Mouse (Mus musculus): ENCODE measurements around the gene Pias3. TPM values are rescaled to one million over a fixed set of nuclear protein-coding genes. Genes with fewer than 3 reads are reported as not detected.
"Not testable (repeated sequence)": the region's sequence is repeated elsewhere in the genome, so short reads cannot be mapped to it uniquely, and the experiment has no call there.

The Pias3 gene
- 10 to 100 TPM; 19.7 to 20.1 TPM for total RNA-seq (2021)
- long read RNA-seq, experiment 1, transcript Pias3-201 (14 exons, 2,931 nt) = major isoform, 10 of 22 reads
- long read RNA-seq, experiment 1, partial matches to known transcripts = 6 of 22 reads
- long read RNA-seq, experiment 1, other reads (novel, unspliced or antisense) = 4 of 22 reads
- long read RNA-seq, experiment 2, transcript Pias3-201 (14 exons, 2,931 nt) = major isoform, 7 of 41 reads
- long read RNA-seq, experiment 2, partial matches to known transcripts = 20 of 41 reads
- long read RNA-seq, experiment 2, other reads (novel, unspliced or antisense) = 10 of 41 reads

DNA sequence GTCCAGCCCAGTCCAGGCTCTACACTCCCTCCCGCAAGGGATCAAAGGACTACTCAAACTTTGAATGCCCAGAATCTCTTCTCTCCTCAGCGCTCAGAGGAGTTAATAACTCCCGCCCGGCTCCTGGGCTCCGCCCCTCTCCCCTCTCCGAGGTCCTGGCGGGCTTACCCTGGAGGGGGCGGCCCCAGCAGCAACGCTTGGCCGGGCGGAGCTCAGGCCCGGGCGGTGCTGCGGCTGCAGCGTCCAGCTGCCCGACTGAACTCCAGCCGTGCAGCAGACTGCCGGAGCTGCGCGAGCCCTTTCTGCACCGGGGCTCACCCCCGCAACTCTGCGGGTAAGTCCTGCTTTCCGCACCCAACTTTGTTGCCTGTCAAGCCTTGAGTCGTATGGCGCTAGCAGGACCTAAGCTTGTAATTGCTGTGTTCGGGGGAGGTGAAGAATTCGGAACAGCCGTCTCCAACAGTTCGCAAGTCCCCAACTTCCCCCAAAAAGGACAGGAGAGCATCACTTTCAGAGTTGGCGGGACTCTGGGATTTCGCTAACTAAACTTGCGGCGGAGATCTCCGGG, at the start of gene Pias3:
Gene Pias3 (plus strand): TSS at position 187 of the 568 bp plus-strand sequence.
- peak; percentile 79 to 82 for DNase-seq (ENCODE audit: low spot score in 2 of 2)

DNA sequence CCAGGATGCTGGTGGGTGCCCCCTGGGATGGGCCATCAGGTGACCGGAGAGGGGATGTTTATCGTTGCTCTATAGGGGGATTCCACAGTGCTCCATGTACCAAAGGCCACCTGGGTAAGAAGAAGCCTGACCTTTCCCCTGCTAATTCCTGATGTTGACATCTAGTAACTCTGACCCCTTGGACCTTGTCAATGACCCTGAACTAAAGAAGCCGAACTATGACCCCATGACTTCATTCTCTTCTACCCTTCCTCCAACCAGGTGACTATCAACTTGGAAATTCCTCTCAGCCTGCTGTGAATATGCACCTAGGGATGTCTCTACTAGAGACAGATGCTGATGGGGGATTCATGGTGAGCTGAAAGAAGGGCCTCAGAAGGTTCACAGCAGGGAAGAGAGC, 48.8 kb upstream of the Pias3 start:
- no peak for DNase-seq (ENCODE audit: low spot score in 2 of 2)

DNA sequence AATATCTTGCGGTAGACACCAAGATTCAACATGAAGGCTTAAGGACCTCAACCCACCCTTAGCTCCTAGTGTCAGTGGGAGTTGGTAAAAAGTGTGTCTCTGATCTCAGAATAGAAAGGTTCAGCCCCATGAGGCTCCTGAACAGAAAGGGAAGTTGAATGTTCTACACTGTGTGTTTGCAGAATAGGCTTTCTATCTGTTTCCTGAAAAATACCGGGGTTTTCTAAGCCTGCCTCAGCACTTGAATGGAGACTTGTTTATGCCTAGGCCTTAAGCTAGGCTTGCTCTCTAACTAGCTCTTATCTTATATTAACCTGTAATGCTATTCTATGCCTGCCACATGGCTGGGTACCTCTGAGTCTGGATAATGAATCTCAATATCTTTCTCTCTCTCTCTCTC, 35.3 kb upstream of the Pias3 start:
- no peak for DNase-seq (ENCODE audit: low spot score in 2 of 2)

DNA sequence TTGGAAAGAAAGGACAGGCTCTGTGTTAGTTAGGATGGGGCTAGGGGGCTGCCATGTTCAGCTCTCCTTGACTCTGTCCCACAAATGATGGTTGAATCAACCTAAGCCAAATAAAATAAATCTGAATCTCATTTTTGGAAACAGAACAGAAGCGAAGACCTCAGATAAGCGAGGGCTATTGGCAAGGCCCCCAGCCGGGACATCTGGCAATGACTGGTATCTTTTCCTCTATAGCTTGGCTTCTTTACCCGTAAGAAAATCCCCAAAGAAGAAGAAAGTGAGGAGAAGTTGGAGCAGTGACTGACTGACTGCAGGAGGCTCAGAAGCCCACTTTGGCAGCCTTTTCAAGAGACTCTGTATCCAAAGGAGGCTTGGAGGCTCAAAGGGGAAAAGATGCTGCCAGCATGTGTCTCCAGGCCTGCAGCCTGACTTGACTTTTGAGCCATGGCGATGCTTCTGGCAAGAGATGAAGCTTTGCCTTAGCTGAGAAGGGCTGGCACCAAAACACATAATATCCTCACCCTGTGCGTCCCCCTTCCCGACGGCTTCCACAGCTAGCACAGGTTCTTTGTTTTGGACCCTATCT, 33.4 kb upstream of the Pias3 start:
- DNase-seq (ENCODE audit: low spot score in 2 of 2) = no peak

DNA sequence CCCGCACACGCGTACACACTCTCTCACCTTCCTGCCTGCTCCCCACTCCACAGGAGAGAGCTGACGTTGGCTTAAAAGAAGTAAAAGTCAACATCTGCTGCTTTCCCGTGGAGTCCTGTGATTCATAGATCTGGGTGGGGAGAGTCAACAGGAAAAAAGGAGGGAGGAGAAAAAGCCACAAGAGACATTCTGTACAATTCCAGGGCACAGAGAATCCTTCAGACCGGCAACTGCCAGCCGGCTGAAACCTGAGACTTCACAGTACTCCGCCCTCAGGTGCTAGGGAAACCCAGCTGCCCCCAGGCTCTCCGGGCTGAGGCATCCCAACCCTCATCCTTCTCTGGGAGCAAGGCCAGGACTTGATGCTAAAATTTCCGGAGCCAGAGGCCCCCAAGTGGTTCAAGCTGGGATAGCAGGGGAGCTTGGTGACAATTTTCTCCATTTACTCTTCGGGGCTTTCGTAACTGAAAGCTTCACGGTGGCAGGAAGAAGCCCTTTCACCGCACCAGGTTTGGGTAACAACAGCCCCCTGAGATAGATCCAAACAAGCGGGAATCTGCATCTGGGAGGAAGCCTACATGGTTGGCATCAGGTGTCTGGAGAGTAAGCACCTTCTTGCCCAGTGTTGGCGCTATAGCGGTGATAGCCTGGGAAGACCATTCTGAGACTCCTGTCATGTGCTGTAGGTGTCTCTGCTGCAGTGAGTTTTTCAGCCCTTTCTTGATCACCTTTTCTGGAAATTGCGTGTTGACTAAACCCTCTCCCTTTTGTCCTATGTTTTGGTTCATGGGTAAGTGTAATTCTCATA, 32.5 kb upstream of the Pias3 start:
- peak; percentile 75 to 76 for DNase-seq (ENCODE audit: low spot score in 2 of 2)

DNA sequence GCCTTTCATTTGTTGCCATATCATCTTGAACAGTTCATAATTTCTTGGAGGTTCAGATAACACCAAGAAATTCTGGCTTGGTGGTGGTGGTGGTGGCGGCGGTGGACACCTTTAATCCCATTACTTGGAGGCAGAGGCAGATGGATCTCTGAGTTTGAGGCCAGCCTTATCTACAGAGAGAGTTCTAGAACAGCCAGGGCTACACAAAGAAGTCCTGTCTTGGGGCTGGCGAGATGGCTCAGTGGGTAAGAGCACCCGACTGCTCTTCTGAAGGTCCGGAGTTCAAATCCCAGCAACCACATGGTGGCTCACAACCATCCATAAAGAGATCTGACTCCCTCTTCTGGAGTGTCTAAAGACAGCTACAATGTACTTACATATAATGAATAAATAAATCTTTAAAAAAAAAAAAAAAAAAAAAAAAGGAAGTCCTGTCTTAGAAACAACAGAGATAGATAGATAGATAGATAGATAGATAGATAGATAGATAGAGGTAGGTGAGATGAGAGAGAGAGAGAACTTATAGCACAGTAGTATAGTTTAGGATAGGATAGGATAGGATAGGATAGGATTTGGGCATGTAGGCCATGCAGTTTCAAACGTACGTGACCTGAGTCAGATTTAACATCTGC, 30.3 kb upstream of the Pias3 start:
- not testable (repeated sequence) for DNase-seq (ENCODE audit: low spot score in 2 of 2)

DNA sequence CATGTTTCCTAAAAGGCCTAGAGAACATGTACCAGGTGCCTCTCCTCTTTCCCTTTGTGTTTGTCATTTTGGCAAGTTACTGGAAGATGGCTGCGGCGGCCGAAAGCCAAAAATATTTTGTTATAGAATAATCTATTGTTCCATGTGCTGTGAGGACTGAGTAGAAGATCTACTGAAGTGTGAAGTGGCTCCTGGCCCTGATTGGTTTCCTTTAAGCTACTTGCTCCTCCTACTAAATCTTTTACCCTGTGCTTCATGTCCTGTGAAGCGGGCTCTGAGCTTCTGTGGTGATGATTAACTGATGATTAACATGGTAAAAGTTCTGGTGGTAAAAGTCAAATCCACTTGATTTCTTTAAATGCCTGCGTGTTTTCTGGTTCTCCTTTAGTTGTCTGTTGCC, 29.3 kb upstream of the Pias3 start:
- no peak for DNase-seq (ENCODE audit: low spot score in 2 of 2)

DNA sequence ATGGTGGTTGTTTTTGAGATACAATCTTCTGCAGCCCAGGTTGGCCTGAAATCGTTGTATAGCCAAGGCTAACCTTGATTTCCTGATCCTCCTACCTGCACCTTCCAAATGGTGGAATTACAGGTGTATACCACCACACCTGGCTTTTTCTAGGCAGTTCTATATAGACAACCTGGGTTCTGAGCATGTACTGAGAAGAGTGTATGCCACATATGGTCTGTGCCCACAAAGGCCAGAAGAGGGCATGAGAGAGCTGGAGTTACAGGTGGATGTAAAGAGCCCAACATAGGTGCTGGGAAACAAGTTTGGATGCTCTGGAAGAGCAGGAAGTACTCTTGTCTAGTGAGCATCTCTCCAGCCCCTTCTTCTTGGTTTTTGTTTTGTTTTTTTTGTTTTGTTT, 28.9 kb upstream of the Pias3 start:
- DNase-seq (ENCODE audit: low spot score in 2 of 2) = peak in 1 of 2 experiments; percentile 40

DNA sequence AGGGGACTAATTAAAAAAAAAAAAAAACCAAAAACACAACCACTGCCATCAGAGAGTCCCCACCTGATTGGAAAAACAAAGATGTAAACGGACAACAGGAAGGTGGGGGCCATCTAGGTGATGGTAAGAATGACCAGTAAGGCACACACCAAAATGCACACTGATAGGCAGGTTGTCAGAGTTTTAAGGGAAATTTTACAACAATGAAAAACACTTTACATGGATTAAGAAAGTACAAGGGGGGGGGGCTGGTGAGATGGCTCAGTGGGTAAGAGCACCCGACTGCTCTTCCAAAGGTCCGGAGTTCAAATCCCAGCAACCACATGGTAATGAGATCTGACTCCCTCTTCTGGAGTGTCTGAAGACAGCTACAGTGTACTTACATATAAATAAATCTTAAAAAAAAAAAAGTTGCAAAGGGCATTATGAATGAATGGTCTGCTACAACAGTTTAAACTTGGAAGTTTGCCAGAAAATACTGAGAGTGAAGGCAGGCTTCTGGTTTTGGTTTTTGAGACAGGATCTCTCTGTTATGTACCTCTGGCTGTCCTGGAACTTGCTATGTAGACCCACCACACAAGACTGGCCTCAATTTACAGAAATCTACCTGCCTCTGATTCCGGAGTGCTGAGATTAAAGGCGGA, 27.6 kb upstream of the Pias3 start:
- DNase-seq (ENCODE audit: low spot score in 2 of 2) = no peak

DNA sequence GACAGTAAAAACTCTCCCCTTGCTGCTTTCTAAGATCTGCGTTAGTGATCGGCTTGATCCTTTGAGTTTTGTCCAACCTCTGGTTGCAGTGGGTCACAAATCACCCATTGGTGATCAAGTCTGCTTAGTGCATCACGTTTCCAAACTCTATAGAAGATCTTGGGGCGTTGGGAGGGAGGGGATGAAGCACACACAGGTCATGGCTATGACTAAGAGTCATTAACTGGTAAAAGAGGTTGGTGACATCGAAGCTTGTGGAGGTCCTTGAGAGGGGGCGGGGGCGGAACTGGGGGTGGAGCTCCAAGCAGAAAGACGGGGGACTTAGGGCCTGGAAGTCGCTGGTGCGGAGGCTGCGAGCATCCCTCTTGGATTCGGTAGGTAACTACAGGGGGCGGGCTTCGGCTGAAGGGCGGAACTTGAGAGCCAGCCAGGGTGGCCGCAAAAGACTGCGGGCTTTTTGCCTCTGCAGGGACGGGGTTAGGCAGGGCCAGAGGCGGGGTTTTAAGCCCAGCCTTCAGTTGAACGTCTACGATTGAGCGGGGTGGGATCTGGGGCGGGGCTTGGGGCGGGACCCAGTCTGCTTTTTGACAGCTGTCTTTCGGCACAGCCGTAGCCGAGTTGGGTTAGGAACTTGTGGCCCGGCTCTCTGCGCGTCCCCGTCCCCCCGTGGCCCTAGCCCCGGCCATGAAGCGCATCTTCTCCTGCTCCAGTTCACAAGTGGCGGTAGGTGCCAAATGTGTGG, 26.3 kb upstream of the Pias3 start, which contains the start of gene Ankrd35:
Gene Ankrd35 (plus strand): TSS at position 405 of the 742 bp plus-strand sequence.
- DNase-seq (ENCODE audit: low spot score in 2 of 2) = peak; percentile 61 to 68

DNA sequence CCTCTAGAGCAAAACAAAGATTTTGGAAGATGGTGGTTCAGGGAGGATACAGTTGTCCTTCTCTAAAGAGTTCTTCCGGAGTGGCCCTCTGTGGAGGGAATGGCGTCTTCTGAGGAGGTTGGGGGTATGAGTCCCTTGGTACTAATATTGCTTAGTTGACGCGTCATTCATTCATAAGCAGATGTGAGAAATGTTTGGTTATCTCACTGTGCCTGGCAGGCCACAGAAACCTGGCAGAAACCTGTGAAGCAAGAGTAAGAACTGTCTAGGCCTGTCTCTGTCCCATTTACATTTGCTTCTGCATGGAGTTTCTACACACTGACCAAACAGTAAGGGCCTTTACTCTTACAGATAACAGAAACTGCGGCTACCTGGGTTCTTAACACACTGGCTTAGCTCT, 24.7 kb upstream of the Pias3 start:
- no peak for DNase-seq (ENCODE audit: low spot score in 2 of 2)

DNA sequence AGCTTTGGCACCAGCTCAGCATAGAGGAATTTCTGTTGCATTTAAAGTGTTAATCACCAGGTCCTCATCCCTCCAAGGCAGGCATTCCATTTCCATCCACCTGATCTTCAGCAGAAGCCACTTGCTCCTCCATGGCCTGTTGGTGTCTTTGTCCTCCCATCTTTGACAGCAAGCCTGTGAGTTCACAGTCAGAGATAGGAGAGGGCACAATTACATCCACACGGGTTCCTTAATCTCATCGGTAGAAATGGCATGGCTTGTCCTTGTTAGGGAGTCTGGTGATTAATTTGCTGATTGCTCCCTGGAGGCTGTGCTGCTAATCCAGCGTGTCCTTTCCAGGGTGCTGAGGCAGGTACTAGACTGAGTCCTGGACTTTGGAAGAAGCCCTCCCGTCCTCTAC, 22.7 kb upstream of the Pias3 start:
- DNase-seq (ENCODE audit: low spot score in 2 of 2) = no peak

DNA sequence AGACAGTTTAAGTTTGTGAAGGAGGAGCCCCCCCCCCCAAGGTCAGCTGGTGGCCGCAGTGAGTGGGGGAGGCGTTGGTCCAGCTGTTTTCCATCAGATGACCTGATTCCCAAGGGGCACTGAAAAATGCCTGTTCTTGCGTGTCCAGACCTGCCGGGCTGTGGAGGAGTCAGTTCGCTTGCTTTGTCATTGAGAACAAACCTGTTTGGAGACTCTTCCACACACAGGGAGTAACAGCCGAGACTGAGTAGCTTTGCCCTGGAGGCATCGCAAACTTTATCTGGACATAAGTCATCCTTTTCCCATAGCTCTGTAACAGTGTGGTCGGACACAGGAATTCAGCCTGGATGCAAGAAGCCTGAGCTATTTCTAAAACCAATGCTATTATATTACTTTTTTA, 21.7 kb upstream of the Pias3 start:
- DNase-seq (ENCODE audit: low spot score in 2 of 2) = no peak

DNA sequence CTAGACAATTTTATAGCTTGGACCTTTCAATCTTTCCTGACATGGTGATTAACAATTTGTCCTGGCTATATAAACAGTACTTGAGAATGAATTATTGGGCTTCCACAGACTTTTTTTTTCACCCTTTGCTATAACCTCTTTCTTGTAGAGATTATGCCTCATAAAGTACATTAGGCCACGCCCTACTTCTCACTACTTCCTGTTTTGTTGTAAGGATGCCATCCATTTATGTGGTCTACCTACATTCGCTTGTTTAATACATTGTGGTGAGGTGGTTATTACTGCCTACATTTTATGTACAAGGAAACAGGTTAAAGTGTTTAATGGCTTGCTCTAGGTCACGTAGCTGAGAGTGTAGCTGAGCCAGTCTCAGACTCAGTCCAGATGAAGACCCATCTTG, 21.0 kb upstream of the Pias3 start:
- DNase-seq (ENCODE audit: low spot score in 2 of 2) = no peak

DNA sequence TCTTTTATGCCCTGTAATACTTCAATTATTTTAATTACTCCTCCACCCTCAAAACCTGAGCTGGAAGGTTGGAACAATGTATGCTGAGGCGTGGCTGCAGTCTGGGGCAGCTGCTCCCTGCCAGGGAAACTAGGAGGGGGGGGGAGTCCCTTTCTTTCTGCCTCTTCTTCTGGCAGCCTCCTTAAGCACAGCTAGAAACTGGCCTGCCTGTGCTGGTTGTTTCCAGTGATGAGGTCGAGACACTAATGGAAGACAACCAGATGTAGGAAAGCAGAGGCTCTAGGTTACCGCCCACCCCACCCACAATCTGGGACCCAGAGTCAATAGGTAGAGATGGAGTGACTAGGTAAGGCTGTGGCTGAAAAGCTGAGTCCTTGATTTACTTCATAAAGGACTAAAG, 20.5 kb upstream of the Pias3 start:
- DNase-seq (ENCODE audit: low spot score in 2 of 2) = no peak

DNA sequence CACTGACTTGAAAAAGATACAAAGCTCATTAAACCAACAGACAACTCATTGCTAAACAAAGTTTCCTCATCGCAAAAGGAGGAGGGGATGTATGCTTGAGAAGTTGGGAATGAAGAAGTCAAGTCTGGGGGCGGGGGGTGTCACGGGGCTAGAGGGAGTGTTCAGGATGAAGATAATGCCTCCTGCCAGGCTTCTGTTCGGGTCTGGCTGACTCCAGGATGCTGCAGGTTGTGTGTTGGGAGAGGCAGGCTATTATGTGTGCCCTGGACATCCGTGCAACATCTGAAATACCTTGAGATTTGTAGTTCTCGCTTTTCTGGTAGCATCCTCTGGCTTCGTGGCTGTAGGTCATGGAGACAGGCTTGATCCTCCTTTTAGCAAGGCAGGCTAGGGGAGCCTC, 17.7 kb upstream of the Pias3 start:
- DNase-seq (ENCODE audit: low spot score in 2 of 2) = no peak

DNA sequence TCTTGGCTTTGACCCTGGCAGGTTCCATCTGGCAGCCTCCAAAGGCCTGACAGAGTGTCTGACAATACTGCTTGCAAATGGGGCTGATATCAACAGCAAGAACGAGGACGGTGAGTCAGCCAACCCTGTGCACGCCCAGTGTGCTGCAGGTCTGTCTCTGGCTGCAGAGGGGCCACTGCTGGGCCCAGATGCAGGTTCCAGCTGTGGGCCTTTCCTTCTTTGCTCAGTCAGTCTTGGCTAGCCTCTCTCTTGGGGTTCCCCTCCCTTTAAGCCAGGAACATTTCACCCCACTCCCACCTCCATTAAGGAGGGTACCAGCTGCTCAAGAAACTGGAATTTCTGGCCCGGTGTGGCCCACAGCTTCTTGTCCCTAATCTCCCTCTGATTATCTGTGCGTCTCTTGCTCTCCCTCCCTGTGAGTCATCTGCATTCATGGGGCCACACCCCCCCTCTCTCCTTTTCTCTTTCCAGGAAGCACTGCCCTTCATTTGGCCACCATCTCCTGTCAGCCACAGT, 17.0 kb upstream of the Pias3 start:
- DNase-seq (ENCODE audit: low spot score in 2 of 2) = peak in 1 of 2 experiments; percentile 34

DNA sequence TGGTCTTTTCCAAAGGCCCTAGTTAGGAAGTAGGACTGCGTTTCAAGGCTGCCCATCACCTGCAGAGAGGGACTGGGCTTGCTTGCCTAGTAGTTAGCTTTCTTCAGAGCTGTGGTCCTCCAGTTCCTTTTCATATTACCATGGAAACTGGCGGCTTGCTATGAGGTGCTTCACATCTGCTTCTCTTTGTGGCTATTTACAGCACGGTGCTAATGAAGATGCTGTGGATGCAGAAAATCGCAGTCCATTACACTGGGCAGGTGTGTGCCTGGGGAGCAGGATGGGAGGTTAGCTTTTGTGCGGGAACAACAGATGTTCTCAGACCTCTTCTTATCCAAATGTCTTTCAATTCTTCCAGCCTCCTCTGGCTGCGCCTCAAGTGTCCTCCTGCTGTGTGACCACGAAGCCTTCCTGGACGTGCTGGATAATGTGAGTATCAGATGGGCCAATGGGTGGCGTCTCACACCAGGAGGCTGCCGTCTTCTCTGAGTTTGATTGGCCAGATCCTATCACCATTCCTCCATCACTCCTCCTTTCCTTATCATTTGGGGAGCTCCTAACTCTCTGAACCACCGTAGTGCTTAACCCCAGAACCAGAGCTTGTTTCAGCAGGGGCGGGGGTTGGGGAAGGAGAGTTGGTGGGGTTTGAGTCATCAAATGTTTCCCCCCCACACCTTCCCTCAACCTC, 15.8 kb upstream of the Pias3 start:
- DNase-seq (ENCODE audit: low spot score in 2 of 2) = no peak

DNA sequence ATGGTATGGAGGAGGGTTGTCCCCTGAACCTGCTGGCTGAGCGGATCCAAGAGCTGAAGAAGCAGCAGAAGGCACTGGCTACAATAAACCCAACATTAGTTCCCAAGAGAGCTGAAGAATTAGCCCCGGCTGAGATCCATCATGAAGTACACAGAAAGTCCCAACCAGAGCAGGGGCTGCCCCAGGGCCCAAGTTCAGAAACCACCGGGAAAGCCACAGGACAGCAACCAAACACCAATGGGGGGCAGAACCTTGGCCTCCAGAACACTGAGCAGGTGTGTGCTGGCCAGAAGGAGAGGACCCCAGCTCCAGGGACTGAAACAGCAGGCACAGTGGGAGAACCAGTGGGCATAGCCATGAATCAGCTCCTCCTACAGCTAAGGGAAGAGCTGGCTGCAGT, 12.7 kb upstream of the Pias3 start:
- no peak for DNase-seq (ENCODE audit: low spot score in 2 of 2)
